Mouse (Mus musculus): Measurements from ENCODE around the gene Cfap45. TPM values are rescaled to one million over a fixed set of nuclear protein-coding genes. Genes with fewer than 3 reads are reported as not detected.

Gene Cfap45
- polyA plus RNA-seq (2016; fragmentation: Nextera tagmentation; extraction: Ambion mirVana) = 1.2 TPM in 2 replicates

DNA sequence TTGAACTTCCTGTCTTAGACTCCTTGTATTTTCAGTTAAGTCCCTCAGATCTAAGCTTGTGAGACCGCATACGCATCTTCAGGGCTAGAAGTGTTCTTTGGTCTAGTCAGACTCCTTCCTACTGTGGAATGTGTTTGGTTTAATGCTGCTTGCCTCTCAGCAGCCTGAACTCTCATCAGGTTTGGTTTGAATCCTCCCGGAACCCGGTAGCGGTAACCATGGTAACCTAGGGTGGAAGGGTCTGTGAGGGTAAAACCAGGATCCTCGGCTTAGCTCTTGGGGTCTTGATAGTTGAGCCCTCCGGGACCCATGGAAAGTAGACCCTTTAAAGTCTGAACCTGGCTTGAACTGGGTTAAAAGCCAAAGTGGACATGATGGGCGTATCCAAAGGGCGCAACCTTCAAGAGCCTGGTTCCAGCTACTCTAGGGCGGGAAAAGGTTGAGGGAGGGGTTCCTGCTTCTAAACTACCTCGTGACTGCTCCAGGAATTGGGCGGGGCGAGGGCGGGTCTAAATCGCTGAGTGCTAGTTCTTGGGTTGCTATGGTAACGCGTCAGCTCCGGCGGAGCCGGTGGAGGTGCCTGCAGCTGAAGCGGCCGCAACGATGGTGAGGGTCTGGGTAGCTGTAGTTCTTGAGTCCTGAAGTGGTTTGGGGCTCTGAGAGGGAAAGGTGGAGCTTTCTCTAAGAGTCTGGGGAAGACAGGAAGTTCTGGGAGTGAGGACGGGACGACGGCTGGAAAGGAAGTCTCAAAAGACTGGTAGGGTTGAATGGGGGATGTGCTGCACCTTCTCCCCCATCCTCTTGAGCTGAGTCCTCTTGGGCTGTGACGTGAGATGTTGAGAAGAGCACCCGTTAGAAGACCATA, at the start of gene Cfap45:
Gene Cfap45, plus strand, starts transcription at position 226 of the 865 bp plus-strand sequence.
- peak within 1 kb of the TSS; percentile 60 for H3K4me2 ChIP-seq (replicated peaks)
- ATAC-seq (ENCODE audit: low FRiP score, low read depth) = peak; percentile 90
- 3% methylated on average over 28 of the region's 28 CpGs for WGBS
- no peaks in the 10 kb centered on the region for H3K9me3 ChIP-seq
- no peaks in the 10 kb centered on the region for H3K36me3 ChIP-seq
- H3K27me3 ChIP-seq = peaks cover 15% of the 10 kb centered on the region
- H3K4me1 ChIP-seq = peaks cover 16% of the 10 kb centered on the region
- no peak within 1 kb of the TSS; the same call in 1 of the 2 replicates for H3K27ac ChIP-seq (replicated peaks)
- H3K9ac ChIP-seq (replicated peaks) = 0 out of 2 replicates have a peak within 1 kb of the TSS, but pooled peaks have one; percentile 7
- H3K4me3 ChIP-seq = peak within 1 kb of the TSS; percentile 37

GRCm38 (mm10) chr1:172472909-172473308, 47.7 kb upstream of the Cfap45 start:
- ATAC-seq (ENCODE audit: low FRiP score, low read depth) = no peak
- Histone ChIP-seq H3K36me3 (no peaks in the 10 kb centered on the region), H3K4me2 (replicated peaks) (no peak overlapping the region), H3K9me3 (no peaks in the 10 kb centered on the region), H3K27me3 (no peaks in the 10 kb centered on the region), H3K4me1 (no peaks in the 10 kb centered on the region), H3K27ac (replicated peaks) (no peak overlapping the region), H3K4me3 (no peak overlapping the region), H3K9ac (replicated peaks) (no peak overlapping the region)

DNA sequence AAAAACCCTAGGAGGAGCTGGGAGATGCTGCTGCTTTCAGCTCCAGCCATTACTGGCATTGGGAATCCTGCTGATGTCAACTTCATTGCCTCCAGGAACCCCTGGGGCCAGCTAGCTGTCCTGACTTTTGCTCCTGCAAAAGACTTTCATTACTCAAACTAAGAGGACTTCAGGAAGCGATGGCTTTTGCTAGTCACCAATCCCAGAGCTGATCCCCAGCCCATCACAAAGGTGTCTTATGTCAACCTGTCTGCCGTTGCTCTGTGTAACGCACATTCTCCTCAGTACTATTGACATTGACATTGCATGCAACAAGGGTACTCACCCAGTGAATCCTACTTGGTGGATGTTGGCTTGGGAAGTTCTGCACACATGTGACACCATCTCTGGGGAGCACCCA, 46.4 kb upstream of the Cfap45 start:
- Histone ChIP-seq H3K9me3 (no peaks in the 10 kb centered on the region), H3K4me1 (no peaks in the 10 kb centered on the region), H3K36me3 (no peaks in the 10 kb centered on the region), H3K27ac (replicated peaks) (no peak overlapping the region), H3K9ac (replicated peaks) (no peak overlapping the region), H3K4me3 (no peak overlapping the region), H3K27me3 (peaks cover 5% of the 10 kb centered on the region; the same call in 1 of the 2 replicates), H3K4me2 (replicated peaks) (no peak overlapping the region)
- no peak for ATAC-seq (ENCODE audit: low FRiP score, low read depth)
- 82% methylated on average over 3 of the region's 3 CpGs for WGBS

DNA sequence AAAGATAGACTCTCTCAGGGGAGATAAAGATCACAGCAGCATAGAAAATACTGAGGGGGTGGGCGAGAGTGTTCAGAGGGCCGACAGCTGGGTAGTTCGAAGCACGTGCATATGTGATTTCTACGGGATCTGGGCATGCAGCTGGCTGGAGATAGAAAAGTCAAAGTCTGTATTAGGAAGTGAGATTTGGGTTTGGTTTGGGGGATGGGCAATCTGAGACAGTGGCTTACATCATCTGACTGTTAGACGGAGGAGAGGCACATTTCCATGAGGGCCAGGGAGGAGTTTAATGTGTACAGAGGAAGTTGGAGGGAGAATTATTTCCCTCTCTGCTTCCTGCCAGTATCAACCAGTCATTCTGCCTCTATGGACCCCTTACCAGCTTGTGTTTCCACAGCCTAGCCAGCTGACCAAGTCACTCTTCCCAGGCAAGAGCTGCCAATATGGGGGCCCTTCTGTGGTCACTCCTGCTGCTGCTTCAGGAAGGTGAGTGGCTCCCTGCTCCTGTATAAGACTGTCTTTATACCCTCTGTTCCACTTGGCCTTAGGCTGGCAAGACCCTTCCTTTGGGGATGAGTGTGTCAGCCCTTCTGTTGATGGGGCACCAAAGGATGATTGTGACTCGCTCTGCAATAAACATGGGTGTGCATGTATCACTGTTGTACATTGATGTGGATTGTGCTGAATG, 45.4 kb upstream of the Cfap45 start, which contains the start of gene Slamf9:
Gene Slamf9, plus strand, starts transcription at position 305 of the 688 bp plus-strand sequence.
- H3K27me3 ChIP-seq = peaks cover 10% of the 10 kb centered on the region; the same call in 1 of the 2 replicates
- 80% methylated on average over 7 of the region's 7 CpGs for WGBS
- H3K4me1 ChIP-seq = no peaks in the 10 kb centered on the region
- H3K9ac ChIP-seq (replicated peaks) = no peak within 1 kb of the TSS
- no peak within 1 kb of the TSS for H3K27ac ChIP-seq (replicated peaks)
- no peaks in the 10 kb centered on the region for H3K9me3 ChIP-seq
- no peaks in the 10 kb centered on the region for H3K36me3 ChIP-seq
- ATAC-seq (ENCODE audit: low FRiP score, low read depth) = no peak
- no peak within 1 kb of the TSS for H3K4me3 ChIP-seq
- H3K4me2 ChIP-seq (replicated peaks) = no peak within 1 kb of the TSS

- Histone ChIP-seq H3K9me3 (no peaks in the 10 kb centered on the region), H3K27ac (replicated peaks) (no peak overlapping the region), H3K4me2 (replicated peaks) (no peak overlapping the region), H3K36me3 (no peaks in the 10 kb centered on the region), H3K4me1 (peaks cover 7% of the 10 kb centered on the region), H3K27me3 (peaks cover 18% of the 10 kb centered on the region), H3K9ac (replicated peaks) (no peak overlapping the region), H3K4me3 (no peak overlapping the region)
- ATAC-seq (ENCODE audit: low FRiP score, low read depth) = no peak
- WGBS = 79% methylated on average over 5 of the region's 5 CpGs
Measured at GRCm38 (mm10) chr1:172478020-172478419, 42.6 kb upstream of the Cfap45 start.

DNA sequence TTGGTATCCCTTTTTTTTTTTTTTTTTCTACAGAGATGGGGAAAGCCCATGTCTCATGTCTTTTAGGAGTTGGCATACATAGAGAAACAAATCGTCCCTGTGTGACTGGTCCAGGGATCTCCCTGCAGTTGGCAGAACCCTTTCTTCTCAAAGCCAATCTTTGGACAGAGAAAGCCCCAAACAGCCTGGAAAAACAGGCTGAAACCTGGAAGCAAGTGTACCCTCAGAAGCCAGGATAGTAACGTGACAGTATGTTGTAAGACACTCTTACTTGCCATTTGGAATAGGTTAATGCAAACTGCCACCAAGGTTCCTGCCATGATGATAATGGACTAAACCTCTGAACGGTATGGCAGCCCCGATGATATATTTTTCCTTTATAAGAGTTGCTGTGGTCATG, 40.2 kb upstream of the Cfap45 start:
- no peaks in the 10 kb centered on the region for H3K36me3 ChIP-seq
- peaks cover 18% of the 10 kb centered on the region for H3K27me3 ChIP-seq
- no peak overlapping the region for H3K9ac ChIP-seq (replicated peaks)
- no peak overlapping the region for H3K27ac ChIP-seq (replicated peaks)
- no peaks in the 10 kb centered on the region for H3K9me3 ChIP-seq
- H3K4me2 ChIP-seq (replicated peaks) = no peak overlapping the region
- no peak for ATAC-seq (ENCODE audit: low FRiP score, low read depth)
- H3K4me1 ChIP-seq = peaks cover 31% of the 10 kb centered on the region
- H3K4me3 ChIP-seq = no peak overlapping the region
- WGBS = 89% methylated on average over 4 of the region's 4 CpGs

GRCm38 (mm10) chr1:172481111-172481510, 39.5 kb upstream of the Cfap45 start:
- no peaks in the 10 kb centered on the region for H3K36me3 ChIP-seq
- WGBS = 19% methylated on average over 13 of the region's 13 CpGs
- peak overlapping the region; percentile 94 for H3K4me2 ChIP-seq (replicated peaks)
- peak; percentile 0; the same call in 1 of the 2 replicates for ATAC-seq (ENCODE audit: low FRiP score, low read depth)
- H3K27me3 ChIP-seq = peaks cover 18% of the 10 kb centered on the region
- H3K9me3 ChIP-seq = no peaks in the 10 kb centered on the region
- peak overlapping the region; percentile 73 for H3K4me3 ChIP-seq
- H3K27ac ChIP-seq (replicated peaks) = no peak overlapping the region
- H3K9ac ChIP-seq (replicated peaks) = peak overlapping the region; percentile 80; the same call in 1 of the 2 replicates
- H3K4me1 ChIP-seq = peaks cover 38% of the 10 kb centered on the region

GRCm38 (mm10) chr1:172481540-172482280, 38.9 kb upstream of the Cfap45 start, which contains the start of gene Igsf9:
Gene Igsf9 (plus strand): TSS chr1:172481788.
- peak within 1 kb of the TSS; percentile 68 for H3K27ac ChIP-seq (replicated peaks)
- peak within 1 kb of the TSS; percentile 73 for H3K4me3 ChIP-seq
- H3K27me3 ChIP-seq = peaks cover 18% of the 10 kb centered on the region
- peak; percentile 93 for ATAC-seq (ENCODE audit: low FRiP score, low read depth)
- peak within 1 kb of the TSS; percentile 80 for H3K9ac ChIP-seq (replicated peaks)
- H3K4me2 ChIP-seq (replicated peaks) = peak within 1 kb of the TSS; percentile 94
- under 1% methylated on average over 38 of the region's 38 CpGs for WGBS
- no peaks in the 10 kb centered on the region for H3K36me3 ChIP-seq
- H3K4me1 ChIP-seq = peaks cover 44% of the 10 kb centered on the region
- H3K9me3 ChIP-seq = no peaks in the 10 kb centered on the region

DNA sequence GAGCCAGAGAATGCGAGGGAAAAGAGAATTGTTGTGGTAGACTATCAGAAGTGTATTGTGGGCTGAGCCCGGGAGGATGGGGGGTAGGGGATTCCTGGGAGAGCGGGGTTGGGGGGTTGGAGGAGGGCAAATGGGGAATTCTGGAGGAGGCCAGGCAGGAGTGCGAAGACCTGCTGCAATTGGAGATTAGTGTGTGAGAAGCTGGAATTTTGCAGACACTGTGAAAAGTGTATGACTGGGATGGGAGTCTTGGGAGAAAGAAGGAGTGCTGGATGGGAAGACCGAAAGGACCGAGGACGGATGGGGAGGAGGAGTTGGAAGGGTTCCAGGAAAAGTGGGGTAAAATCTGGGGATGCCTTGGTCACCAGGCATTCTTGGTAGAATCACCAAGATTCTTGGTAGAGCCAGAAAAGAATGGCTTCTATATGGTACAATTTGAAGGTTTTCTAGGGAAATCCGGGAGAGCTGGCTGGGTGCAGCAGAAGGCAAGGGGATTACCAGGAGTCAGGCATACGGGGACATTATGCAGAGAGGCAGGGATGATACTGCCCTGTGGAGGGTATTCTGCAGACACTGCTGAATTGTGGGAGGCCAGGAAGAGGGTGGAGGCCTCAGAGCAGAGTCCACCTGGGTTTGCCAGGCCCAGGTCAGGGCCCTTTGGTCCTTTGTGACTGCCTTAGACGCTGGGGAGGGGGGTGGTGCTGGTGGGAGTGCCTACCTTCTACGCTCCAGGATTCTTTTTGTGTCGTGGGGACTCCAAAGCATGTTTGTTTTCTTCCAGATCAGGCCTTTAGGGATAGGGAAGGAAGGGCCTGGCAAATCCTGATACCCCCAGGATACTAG, 37.9 kb upstream of the Cfap45 start:
- Histone ChIP-seq H3K36me3 (no peaks in the 10 kb centered on the region), H3K9ac (replicated peaks) (peak overlapping the region; percentile 80), H3K9me3 (no peaks in the 10 kb centered on the region), H3K27ac (replicated peaks) (peak overlapping the region; percentile 68), H3K4me2 (replicated peaks) (peak overlapping the region; percentile 94), H3K4me3 (peak overlapping the region; percentile 73), H3K4me1 (peaks cover 52% of the 10 kb centered on the region), H3K27me3 (peaks cover 18% of the 10 kb centered on the region)
- 2% methylated on average over 12 of the region's 12 CpGs for WGBS
- peak; percentile 7 for ATAC-seq (ENCODE audit: low FRiP score, low read depth)

DNA sequence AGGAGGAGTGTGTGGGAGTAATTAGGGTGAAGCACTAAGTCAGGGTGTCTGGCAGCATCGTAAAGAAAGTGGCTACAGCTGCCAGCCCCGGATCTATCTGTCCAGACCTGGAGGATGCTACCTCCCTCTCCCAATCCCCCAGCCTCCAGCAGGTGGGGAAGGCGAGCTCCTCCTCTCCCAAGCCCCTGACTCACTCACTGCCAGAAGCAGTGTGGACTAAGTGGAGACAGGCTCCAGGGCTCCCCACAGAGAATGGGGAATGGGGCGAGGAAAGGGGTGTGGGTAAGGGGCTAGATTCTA, 37.3 kb upstream of the Cfap45 start:
- Histone ChIP-seq H3K27me3 (peaks cover 18% of the 10 kb centered on the region), H3K4me3 (peak overlapping the region; percentile 73), H3K36me3 (peaks cover under 1% of the 10 kb centered on the region), H3K27ac (replicated peaks) (peak overlapping the region; percentile 68), H3K9ac (replicated peaks) (peak overlapping the region; percentile 80), H3K4me1 (peaks cover 53% of the 10 kb centered on the region), H3K9me3 (no peaks in the 10 kb centered on the region), H3K4me2 (replicated peaks) (peak overlapping the region; percentile 94)
- ATAC-seq (ENCODE audit: low FRiP score, low read depth) = no peak
- 11% methylated on average over 4 of the region's 4 CpGs for whole genome bisulfite sequencing

GRCm38 (mm10) chr1:172484236-172484635, 36.4 kb upstream of the Cfap45 start:
- Histone ChIP-seq H3K4me2 (replicated peaks) (peak overlapping the region; percentile 94), H3K36me3 (peaks cover 10% of the 10 kb centered on the region), H3K9ac (replicated peaks) (peak overlapping the region; percentile 80), H3K27me3 (peaks cover 13% of the 10 kb centered on the region), H3K4me1 (peaks cover 58% of the 10 kb centered on the region), H3K4me3 (peak overlapping the region; percentile 73), H3K9me3 (no peaks in the 10 kb centered on the region), H3K27ac (replicated peaks) (no peak overlapping the region; the same call in 1 of the 2 replicates)
- ATAC-seq (ENCODE audit: low FRiP score, low read depth) = no peak
- WGBS = 27% methylated on average over 11 of the region's 11 CpGs
